Mouse (Mus musculus): ENCODE measurements at regions not wholly inside any gene's neighbourhood (a gene's known extent, or its start where the extent isn't known, plus 50 kb on each side); places are given as distances from the start of the nearest gene placed in this dataset.

DNA sequence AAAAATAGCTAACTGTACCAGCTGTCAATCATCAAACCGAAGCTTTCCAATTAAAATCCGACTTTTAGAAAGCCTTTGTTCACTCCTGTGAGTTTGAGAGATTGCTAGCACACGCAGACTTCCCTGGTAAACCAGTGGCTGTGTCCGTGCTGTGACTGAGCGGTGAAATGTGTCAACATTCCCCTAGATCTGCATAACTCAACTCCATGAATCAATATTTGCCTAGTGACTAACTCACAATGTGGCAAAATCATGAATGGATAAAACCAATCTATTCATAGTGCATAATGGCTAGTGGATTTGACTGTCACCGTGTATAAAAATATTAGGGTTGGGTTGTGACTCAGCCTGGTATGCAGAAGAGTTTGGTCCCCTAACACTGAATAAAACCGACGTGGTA lies 84.4 kb upstream of the Id2 start:
- no peak for DNase-seq
- intact Hi-C loops (cut with DNase I) = no loop called here

DNA sequence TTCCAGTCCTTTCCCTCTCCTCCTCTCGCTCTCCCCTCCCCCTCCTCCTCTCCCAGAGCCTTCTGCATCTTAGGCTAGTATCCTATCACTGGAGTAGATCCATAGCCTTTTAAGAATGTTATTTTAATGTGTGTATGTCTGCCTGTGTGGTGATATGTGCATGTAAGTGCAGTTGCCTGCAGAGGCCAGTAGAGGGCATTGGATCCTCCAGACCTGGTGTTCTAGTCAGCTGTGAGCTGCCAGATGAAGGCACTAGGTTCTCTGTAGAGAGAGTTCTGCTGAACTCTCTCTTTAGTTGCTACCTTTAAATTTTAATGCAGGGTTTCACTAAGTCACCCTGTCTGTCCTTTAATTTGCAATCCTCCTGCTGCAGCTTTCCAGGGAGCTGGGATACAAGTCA lies 83.9 kb upstream of the Id2 start:
- intact Hi-C loops (cut with DNase I) = no loop called here
- DNase-seq = no peak

DNA sequence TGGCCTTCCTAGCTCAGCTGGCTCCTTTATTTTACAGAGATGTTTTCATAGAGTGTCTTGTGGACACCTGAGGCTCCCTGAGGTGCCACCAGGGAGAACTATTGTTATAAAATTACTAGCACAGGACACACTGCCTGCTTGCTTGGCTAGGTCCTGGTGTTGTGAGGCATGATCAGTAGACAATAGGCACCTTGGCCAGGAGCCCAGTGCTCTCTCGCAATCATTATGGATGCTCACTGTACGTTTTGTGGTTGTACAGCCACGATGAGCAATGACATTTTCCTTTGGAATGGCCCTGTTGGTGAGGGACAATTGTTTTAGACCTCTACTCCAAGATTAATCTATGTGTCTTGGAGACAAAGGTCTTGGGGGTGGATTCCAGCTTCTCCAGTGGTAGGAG lies 83.3 kb upstream of the Id2 start:
- no peak for DNase-seq
- intact Hi-C loops (cut with DNase I) = no loop called here

DNA sequence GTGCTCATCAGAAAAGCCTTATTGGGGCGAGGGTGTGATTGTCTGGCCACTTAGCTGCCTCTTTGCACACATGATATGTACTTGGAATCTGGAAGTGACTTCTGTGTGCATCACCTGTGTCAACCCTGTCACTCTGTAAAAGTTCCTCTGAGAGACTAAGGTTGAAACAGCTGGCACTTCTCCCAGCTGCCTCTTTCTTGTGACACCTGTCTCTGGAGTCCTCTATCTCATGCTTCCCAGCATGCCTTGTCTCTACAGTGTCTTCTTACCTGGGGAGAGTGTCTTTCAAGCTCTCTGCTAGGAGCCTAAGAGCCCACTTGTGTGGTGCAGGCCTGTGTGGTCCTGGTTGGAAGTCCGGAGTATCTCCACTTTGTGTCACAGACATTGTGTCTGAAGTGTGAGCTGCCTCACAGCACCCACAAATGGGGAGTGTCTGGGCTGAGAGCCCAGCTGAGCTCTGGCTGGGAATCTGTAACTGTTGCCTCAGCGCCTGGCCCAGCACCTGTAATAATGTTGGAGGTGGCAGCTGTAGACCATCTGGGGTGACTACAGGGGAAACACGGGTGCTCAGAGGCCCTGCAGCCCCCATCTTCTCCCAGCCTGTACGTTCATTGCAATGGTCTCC lies 81.7 kb upstream of the Id2 start:
- no peak for DNase-seq
- intact Hi-C loops (cut with DNase I) = no loop called here

DNA sequence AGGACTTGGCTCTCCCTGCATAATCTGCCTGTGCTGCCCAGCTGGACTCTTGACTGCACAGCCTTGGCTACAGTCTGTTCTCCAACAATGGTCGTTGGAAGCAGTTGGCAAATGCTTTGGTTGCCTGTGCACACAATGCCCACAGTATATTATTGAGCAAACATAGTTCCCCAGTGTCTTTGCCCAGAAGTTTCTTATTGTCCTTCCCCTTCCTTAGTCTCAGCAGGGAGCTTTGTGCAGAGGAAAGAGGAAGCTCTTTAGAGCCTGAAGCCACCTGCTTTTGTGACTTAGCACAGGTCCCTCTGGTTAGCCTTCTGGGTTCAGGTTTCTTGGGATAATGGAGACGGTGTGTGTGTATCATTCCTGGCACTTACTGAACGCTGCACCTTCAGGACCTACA lies 80.9 kb upstream of the Id2 start:
- no peak for DNase-seq
- intact Hi-C loops (cut with DNase I) = no loop called here

DNA sequence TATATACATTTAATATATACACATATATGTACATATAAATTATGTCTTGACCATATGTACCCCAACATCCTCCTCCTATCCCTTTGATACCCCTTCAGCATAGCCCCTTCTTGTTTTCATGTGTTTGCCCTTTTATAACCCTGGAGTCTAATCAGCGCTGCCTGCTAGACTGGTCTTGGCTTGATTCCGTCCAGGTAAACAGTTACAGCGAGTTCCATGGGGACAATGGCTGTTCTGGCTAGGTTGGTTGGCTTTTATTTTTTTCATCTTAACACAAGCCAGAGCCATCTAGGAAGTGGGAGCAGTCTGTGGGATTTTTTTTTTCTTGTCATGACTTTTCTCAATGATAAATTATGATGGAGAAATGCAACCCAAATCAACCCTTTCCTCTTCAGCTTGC lies 79.6 kb upstream of the Id2 start:
- no peak for DNase-seq
- intact Hi-C loops (cut with DNase I) = no loop called here

DNA sequence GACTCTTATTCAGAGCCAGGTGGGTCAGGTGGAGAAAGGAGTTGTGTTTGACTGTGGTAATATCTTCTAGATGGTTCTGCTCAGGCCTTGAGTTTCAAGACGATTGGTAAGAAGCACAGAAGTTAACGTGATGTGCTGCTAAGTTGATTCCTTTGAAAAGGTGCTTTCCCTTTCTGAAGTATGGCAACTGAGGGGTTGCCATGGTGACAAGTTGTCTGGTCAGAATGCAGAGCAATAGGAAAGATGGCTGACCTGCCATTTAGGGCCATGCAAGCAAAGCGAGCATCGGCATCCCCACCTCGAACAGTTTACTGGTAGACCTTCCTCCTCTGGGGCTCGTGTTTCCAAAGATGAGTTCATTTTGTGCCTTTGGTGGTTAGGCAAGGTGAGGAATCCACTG lies 76.1 kb upstream of the Id2 start:
- intact Hi-C loops (cut with DNase I) = no loop called here
- no peak for DNase-seq

DNA sequence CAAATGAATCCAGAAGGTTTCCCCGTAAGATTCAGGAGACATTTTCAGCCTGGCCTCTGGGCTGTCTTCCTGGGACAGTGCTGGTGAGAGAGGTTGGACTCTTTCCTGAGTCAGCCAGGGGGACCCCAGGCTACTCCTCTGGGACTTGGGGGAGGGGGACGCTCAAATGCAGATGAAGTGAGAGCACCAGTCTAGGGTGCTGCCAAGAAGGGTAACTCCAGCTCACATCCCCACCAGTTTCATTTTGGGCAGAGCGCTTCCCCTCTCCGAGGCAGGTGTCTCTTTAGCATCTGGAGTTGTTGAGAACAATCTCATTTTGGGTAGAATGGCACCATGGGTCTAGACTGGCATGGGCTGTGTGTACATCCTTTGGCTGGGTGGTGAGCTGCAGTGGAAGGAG lies 75.5 kb upstream of the Id2 start:
- intact Hi-C loops (cut with DNase I) = no loop called here

DNA sequence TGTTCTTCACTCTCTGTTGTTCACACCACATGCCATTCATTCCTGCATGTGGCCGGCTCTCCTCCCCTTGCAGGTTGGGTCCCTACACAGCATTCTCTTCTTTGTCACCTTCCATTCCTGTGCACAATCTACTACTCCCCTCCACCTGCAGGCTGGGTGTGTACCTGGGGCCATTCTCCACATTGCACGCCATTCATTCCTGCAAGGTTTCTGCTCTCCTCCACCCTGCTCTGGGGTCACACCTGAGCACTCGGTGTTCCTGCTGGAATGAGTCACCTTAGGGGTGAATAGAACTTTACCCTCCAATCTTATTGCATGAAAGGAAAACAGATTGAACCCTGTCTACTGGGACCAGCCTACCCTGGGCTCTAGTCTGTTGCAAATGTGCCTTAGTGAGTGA lies 72.7 kb upstream of the Id2 start:
- no peak for DNase-seq
- intact Hi-C loops (cut with DNase I) = no loop called here

More for the DNA sequence above, 75.5 kb upstream of the Id2 start:
- DNase-seq = no peak

DNA sequence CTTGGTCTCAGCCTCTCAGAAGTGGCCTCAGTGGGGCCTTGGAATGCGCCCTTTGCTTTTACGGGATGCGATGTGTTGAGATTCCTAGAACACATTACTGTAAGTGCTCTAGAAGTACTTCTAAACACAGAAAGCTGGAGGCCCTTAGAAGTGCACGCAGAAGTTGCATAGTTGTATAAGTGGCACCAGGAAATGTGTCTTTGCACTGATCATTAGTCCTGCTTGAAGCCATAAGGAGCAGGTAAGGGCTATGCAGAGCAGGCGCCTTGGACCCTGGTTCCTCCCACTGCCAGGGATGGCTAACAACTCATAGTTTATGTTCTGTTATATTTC lies 71.2 kb upstream of the Id2 start:
- no peak for DNase-seq
- intact Hi-C loops (cut with DNase I) = no loop called here

DNA sequence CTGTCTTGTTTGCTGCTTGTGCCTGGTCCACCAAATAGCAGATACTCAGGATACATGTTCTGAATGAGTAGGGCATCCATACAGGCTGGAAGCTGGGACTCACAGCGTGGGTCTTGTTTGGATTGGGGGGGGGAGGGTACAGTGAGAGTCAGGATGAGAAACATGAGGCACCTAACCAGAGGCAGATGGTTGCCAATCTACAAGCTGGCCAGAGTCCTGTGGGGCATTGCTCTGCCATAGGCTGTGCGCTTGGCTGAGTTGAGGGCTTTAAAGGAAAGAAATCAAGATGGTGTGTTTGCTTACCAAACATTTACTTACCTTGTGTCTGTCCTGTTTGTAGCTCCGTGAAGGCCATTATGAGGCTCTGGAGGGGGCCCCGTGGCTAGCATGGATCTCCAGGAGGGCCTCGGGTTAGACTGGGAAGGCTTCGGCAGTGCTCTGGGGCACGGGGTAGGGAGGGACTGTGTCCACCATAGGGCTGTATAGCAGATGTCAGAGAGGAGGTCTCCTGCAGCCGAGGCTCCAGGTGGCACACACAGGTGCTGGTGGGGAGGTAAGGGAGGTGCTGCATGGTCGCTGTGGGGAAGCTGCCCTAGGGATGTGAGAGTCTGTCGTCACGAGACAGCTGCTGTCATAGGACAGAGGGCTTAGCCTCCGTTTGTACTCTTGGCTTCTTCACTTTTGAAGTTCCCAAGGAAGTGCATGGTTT lies 70.7 kb upstream of the Id2 start:
- intact Hi-C loops (cut with DNase I) = no loop called here
- no peak for DNase-seq

DNA sequence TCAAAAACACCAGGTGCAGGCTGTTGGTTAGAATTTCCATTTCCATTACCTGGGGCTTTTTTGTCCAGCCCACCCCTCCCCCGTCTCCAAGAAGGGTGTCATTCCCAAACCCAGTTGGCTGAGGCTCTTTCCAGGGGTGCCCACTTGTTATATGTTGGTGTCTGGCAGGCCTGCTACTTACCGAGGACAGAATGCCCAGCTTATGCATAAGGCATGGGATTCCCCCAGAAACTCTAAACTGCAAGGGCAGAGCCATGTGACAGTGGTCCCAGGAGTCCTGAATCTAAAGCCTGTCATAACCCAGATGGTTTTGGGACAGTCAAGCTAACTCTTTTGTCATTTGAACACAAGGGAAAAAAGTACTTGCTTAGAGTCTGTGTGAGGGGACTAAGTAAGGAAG lies 69.6 kb upstream of the Id2 start:
- intact Hi-C loops (cut with DNase I) = no loop called here
- no peak for DNase-seq

DNA sequence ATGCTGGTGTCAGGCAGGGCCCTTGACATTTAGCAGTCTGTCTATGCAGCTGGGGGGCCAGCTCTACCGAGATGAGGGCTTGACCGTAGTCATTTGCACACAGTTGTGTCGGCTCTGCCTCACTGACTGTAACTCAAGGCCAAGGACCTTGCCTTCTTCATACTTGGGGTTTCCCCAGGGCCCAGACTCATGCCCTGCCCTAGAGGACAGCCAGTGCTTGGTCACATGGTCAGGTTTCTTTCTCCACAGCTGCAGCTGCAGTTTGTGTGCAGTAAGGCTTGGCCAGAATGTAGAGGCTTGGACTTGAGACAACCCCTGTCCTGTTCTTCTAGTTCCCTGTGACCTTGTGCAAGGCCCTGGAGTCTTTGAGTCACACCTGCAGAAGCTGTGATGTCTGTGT lies 68.7 kb upstream of the Id2 start:
- DNase-seq = no peak
- intact Hi-C loops (cut with DNase I) = no loop called here

DNA sequence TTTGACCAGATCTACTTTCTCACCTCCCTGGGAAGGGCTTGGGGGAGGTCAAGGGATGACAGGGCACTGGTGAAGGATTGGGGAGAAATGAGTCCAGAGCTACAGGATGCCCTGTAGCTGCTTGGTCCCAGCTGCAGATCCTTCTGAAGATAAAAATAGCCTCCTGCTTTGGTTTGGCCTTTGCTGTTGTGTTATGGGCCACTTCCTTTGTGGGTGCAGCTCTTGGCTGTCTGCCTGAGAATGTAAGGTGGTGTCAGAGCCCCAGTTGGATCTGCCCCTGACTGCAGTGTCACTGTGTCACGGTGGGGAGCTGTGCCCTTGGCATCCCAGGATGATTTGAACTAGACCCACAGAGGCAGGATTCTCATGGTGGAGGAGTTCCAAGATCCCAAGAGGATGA lies 67.8 kb upstream of the Id2 start:
- intact Hi-C loops (cut with DNase I) = no loop called here
- no peak for DNase-seq

DNA sequence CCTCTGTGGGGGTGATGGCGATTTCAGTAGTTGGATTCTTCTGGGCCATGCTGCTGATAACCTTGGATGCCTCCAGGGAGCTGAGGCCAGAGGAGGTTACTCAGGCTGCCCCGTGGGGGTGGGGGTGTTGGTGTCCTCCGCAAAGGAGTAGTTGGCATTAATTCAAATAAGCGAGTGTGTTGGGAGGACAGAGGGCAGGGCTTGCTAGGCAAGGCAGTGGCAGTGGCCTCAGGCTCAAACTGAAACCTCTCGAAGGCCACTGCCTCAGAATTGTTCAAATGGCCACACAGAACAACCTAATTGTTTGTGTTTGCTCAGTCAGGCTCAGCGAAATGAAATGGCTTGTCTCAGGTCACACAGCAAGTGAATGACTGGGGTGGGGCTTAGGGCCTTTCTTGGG lies 66.6 kb upstream of the Id2 start:
- intact Hi-C loops (cut with DNase I) = no loop called here
- no peak for DNase-seq

DNA sequence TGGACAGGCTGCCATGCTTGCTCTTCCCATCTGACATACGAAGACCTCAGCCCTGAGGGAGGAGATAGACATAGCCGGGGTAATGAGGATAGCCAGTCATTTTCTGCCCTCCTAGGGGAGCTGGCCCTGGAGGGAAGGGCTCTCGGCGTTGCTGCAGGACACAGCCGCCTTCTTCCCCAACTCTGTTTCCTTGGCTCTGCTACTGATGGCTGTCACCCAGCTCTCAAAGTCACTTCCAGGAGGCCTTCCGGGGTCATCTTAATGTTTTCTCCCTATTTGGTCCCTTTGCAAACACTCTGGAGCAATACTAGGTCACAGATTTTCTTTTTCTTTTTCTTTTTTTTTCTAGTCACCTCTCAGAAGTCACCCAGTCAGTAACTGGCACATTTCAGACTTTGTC lies 65.9 kb upstream of the Id2 start:
- intact Hi-C loops (cut with DNase I) = no loop called here
- DNase-seq = no peak

DNA sequence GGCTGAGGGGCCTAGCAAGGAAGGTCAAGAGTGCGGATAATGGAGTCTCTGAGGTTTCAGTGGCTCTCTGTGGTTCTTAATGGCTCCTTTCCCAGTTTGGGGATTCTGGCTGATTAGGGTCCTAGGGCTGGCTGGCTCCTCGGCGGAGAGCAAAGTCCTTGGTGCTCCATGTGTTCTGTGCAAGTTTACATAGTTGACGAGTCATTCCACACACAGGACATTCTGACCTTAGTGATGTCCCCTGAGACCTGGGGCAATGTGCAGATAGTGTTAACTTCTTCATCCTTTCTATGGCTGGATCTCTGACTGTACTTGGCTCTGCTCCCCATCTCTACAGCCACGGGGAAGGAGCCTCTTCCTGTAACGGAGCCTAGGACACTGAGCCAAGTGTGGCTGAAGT lies 65.0 kb upstream of the Id2 start:
- intact Hi-C loops (cut with DNase I) = no loop called here

DNA sequence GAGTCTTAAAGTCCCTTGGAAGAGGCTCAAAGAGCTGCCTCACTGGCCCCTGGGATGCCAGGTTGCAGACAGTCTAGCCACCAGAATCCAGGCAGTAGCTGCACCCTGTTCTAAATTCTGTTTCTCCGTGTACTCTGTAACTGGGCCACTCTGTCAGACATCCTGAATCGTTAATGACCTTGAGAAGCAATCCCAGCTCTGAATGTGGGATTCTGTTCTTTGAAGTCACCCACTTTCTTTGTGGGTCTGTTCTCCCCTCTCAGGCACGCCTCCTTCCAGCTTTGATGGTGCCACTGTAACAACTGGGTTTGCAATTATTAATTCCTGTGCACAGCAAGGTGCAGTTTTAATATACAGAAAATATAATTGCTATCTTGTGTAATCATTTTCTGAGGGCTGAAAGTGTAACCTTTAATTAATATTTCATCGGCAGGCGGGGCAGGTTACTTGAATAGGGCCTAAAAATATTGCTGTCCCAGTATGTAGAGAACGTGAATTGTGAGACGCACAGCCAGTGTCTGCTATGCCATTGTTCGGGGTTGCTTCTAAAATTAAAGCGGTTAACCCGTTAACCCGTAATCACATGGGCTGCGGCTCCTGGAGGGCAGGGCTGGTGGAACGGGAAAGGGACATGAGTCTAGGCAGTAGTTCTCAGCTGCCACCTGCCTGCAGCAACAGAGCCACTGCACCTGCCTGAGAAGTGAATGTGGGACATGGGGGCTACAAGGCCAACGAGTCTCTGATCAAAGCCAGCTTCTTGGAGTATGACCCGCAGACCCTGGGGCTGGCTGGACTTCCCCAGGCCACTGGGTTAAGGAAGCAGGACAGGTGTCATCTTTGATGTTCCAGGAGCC lies 64.3 kb upstream of the Id2 start:
- intact Hi-C loops (cut with DNase I) = no loop called here
- DNase-seq = no peak

More for the DNA sequence above, 65.0 kb upstream of the Id2 start:
- DNase-seq = no peak

DNA sequence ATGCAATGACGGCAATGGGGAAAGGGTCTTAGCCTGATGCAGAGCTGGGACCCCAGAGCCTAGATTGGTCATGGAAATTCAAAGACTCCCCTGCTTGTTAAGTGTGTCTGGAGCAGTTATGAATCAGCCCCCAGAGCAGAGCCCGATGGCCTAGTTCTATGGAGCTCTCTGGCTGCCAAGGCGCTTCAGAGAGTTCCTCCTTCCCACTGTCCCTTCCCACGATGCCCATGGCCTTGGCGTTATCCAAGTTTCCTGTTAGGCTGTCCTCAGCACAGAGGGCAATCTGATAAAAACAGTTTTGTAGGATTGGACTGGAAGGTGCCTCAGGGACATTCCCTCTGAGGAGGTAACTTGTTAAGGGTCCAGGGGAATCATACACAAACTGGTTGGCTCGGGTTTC lies 62.2 kb upstream of the Id2 start:
- no peak for DNase-seq
- intact Hi-C loops (cut with DNase I) = no loop called here

DNA sequence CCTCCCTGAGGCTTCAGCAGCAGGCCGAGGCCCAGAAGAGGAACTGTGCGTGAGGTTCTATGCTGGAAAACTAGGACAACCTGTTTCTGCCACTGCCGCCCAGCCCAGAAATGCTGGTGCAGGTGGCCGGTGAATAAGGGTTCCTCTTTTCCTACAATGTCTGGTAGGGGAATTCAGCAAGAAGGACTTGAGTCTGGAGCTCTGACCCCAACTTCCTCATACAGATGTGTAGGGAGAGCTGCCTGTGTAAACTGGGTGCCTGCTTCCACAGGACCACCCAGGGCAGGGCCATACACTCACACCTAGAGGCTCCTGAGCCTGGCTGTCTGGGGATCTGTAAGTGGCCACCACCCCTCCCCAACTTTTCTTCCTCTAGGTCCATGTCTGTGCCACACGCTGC lies 60.3 kb upstream of the Id2 start:
- no peak for DNase-seq
- intact Hi-C loops (cut with DNase I) = no loop called here

DNA sequence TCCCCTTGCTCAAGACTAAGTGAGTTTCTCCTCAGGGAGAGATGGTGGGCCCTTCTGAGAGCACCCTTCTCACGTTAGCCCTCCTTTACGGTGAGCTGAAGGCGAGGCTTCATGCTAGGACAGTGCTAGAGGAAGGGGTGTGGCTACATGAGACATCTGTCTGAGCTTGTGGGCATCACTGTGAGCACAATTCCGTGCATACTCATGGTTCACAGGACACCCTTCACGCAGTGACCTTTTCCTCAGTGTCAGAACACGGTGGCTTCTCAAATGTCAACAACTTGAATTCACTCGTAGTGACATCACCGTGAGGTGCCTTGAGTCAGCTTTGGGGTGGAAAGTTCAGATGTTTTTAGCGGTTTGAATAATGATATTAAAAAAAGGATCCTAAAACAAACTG lies 58.5 kb upstream of the Id2 start:
- intact Hi-C loops (cut with DNase I) = no loop called here
- DNase-seq = no peak

DNA sequence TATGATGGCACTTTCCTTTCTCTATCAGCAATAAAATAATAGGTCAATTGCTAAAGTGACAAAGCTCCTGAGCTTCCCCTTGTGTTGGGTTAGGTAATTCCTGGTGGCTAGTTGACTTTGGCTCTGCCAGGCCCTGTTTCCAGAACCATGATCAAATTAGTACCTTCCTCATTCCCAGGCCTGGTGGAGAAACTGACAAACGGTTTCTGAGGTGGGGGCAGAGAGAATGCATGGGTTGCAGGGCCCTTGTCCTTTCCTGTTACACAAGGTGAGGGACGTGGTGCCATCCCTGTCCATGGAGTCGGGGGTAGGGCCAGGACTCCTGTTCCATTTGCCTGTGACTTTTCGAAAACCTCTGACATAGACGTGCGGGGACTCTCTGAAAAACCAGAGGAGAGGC lies 51.2 kb upstream of the Id2 start:
- no peak for DNase-seq
- intact Hi-C loops (cut with DNase I) = no loop called here
